Mouse (Mus musculus) ovary, adult 10 weeks (tissue): Measurements from ENCODE around the gene Zfp106. TPM values are rescaled to one million over a fixed set of nuclear protein-coding genes. Genes with fewer than 3 reads are reported as not detected.

ENCODE experiments used
- polyA plus RNA-seq: library from polyadenylated mRNA; stranded (reverse); fragments of 350-450 nt; fragmentation: Illumina TruSeq; extraction: RNeasy Lipid Tissue Mini Kit (QIAGEN cat#74804); gene quantifications from one replicate; pipeline ENCODE4 v1.2.3, GENCODE M21; 2014

Zfp106 gene
- polyA plus RNA-seq = 104 TPM

DNA sequence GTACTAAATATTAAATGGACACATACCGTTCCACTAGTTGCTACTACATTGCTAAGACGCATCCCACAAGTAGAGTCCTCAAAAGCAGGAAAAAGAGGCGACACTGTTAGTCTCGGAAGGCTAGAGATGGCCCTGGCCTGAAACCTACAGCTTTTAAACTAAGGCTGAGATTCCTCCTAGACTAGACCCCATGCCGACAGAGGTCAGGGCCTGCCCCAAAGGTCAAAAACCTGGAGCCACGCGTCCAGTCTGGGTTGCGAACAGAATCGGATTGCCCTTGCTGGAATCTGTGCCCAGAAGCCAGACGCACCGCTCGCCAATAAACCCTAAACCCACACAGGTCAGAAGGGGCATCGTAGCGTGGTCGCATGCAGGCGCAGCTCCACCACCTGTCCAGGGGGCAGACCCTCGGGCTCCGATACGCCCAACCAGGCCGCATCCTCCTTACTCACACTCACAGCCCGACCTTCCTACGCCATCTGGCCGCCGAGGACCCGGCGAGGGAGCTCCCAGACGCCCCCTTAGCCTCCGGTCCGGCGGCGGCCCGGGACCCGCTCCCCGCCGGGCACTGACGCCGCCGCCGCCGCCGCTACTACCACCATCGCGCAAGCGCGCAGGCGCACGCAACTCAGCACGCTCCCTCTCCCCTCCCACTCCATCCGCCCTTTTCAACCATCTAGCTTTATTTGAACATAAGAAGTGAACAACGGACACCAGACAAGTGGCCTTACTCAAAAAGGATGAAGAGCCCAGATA lies at the start of gene Zfp106:
Gene Zfp106 (minus strand): TSS at position 609 of the 756 bp plus-strand sequence.

DNA sequence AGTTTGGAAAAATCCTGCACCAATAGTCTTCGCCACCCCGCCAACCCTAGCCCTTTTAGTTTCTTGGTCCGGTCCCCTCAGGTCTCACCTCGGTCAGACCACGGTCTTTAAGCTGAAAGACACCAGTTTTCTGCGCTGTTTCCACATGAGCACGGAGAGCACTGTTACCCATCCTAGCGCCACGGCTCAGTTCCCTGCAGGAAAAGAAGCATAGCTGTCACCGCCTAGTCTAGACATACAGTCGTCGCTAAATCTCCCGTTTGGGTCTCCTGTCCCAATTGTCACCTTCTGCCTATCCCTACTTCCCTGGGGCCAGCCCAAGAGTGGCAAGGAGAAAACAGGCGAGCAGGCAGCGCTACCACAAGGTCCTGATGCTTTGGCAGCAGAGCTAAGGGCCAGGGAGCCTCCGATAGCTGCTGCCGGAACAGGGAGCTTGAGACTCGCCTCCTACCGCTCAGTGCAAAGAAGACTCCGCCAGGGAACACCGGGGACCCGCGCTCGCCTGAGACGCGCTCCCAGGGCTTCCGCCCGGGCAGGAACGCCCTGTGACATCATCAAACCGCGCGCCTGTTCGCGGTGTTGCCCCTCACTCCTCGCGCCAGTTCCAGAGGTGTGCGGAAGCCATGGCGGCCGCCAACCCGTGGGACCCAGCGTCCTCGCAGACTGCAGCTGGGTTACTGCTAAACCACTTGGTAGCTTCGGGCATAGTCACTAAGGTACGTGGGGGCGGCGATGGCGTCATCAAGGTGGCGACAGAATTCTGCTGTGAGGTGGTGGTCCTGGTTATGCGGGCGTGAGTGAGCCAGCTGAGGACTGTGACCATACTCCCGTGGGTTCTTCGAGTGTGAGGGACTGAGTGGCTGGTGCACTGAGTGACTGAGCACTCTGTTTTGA lies 45.4 kb upstream of the Zfp106 start, which contains the start of the genes Haus2 and Lrrc57:
Gene Haus2 (plus strand): TSS at position 554 of the 894 bp plus-strand sequence.
Gene Lrrc57 (minus strand): TSS at position 691 of the 894 bp plus-strand sequence.

DNA sequence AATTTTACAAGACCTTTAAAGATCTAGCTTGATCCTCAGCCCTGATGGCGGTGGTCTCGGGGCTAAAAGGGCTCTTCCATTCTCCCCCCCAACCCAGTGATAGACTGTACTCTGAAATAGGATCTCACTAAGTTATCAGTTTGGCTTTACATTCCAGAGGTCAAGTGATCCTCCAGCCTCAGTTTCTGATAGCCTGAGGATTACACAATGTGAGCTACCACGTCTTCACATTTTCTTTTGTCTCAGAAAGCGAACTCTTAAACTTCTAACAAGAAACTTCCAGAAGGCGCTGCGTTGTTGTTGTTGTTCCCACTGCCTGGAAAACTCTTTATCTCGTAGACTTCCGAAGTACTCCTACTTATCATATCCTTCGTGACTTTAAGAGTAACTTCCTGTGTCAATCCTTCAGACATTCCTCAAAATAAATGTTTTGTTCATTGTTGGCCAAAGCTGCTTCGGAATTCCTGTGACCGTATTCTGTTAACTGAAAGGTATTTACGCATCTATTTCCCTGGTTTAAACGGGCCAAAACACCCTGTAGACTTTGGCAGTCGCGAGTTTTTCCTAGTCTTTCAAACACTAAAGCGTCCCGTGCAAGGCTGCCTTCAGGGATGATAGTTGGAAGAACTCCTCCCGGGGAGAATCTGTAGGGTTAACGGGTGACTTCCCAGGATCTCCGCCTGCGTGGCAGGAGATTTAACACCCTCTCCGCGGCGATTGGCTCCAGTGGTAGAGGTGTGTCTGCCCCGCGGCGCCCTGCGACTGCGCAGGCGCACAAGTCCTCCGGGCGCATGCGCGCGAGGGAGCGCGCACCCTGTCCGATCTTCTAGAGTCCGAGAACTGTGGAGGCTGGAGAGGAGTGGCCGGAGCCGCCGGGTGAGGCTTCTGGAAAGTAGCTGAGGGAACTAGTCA lies 3.5 kb upstream of the Zfp106 start, which contains the start of gene Snap23:
Gene Snap23 (plus strand): TSS at position 786 of the 912 bp plus-strand sequence.

Other genes with a start within 250 kb of the Zfp106 start
- not detected for gene Pla2g4f, start 249.7 kb downstream of the Zfp106 start, polyA plus RNA-seq
- gene Vps39, start 210.7 kb downstream of the Zfp106 start, polyA plus RNA-seq = 23.3 TPM
- gene Ganc, start 159.9 kb downstream of the Zfp106 start, polyA plus RNA-seq = 23.1 TPM
- gene Tmem87a, start 159.7 kb downstream of the Zfp106 start, polyA plus RNA-seq = 141 TPM
- gene Capn3, start 107.8 kb downstream of the Zfp106 start, polyA plus RNA-seq = not detected
- 159 TPM for gene Snap23, start 3.8 kb upstream of the Zfp106 start, polyA plus RNA-seq
- 55.3 TPM for gene Haus2, start 45.5 kb upstream of the Zfp106 start, polyA plus RNA-seq
- 38.4 TPM for gene Lrrc57, start 45.7 kb upstream of the Zfp106 start, polyA plus RNA-seq
- gene Stard9, start 65.3 kb upstream of the Zfp106 start, polyA plus RNA-seq = 13.6 TPM